Mouse (Mus musculus) megakaryocyte, embryonic 14.5 days (primary cell): ENCODE results near the gene Ccdc47.

ENCODE experiments used
- FLI1 ChIP-seq: IDR thresholded peaks from 2 replicates; pipeline ENCODE4 v1.6.1; 2012; ENCODE audit warnings: low read length, inconsistent platforms, mixed read lengths
- GATA1 ChIP-seq: IDR thresholded peaks from 3 replicates; pipeline ENCODE4 v1.6.1; 2012; ENCODE audit warnings: mixed read lengths, low read length, inconsistent platforms, borderline replicate concordance

GRCm38 (mm10) chr11:106202123-106202465 is 14.1 kb downstream of the Ccdc47 start, which contains the start of gene Strada:
- TF ChIP-seq GATA1 (no peak), FLI1 (no peak)
